In the genomic region with DNA sequence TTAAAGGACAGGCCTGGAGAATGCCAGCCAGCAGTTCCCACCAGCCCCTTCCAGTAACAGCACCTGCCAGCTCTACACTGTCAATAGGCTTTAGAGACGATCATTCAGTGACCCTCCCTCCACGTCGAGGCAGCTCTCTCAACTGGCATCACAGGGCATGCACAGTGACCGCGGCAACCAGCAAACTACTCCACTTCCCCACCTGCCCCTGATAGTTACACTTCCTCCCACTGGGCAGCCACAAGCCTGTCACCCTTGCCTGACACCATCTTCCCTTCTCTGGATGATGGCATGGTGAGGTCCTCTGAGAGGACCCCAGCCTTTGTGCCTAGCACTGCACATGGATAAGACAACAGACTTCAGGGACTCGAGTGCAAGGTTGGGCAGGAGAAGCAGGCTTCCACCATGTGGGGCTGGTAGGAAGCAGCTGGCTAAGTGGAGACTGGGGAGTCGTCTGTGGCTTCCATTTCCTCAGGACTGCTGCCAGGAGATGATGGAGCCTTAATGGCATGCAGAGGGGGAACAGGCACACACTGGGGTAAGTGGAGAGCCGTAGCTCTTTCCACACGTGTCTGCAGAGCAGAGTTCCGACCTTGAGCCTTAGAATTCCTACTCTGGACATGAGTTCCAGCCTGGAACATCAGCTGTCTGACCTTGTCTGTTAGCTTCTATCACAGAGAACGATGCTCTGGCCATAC, we compare ENCODE assay signal across 10 mouse cellular contexts. TPM values are rescaled to one million over a fixed set of nuclear protein-coding genes. Genes with fewer than 3 reads are reported as not detected.
DNase-seq lines count a peak whose midpoint lies in the region; ATAC-seq lines count a peak whose summit lies in the region.
"Had no signal": no experiment of that assay in that cellular context is flagged by ENCODE, and none has a peak within 500 bp of the region (broad histone marks: within the 10 kb centered on the region; RNA-seq: fewer than 3 reads in every experiment).

No protein-coding gene starts in this region.

- 30% methylated on average over 11 of the region's 11 CpGs for WGBS in heart, embryonic 16.5 days
- 64% methylated on average over 11 of the region's 11 CpGs for WGBS in forebrain, embryonic 14.5 days

- H3K4me2 ChIP-seq in heart, embryonic 16.5 days (ENCODE audit: low read depth, low read length): no peak overlapping the region; the same call in 1 of the 2 replicates
- H3K4me2 ChIP-seq in forebrain, embryonic 14.5 days (ENCODE audit: low read length): no peak overlapping the region

- peak overlapping the region; percentile 13; the same call in 1 of the 2 replicates for H3K9ac ChIP-seq in heart, embryonic 16.5 days (ENCODE audit: low read length)
- no peak overlapping the region for H3K9ac ChIP-seq in forebrain, embryonic 14.5 days (ENCODE audit: low read length)

- no peaks in the 10 kb centered on the region for H3K36me3 ChIP-seq in heart, embryonic 16.5 days (ENCODE audit: control insufficient read depth, insufficient read depth)
- H3K36me3 ChIP-seq in forebrain, embryonic 14.5 days (ENCODE audit: control insufficient read depth, insufficient read depth, low read length): no peaks in the 10 kb centered on the region

- H3K27ac ChIP-seq in heart, embryonic 16.5 days (ENCODE audit: low read length): peak overlapping the region; percentile 51
- H3K27ac ChIP-seq in forebrain, embryonic 14.5 days (ENCODE audit: low read depth, low read length): no peak overlapping the region

- no peaks in the 10 kb centered on the region for H3K27me3 ChIP-seq in heart, embryonic 16.5 days (ENCODE audit: control insufficient read depth, insufficient read depth, low read length)
- H3K27me3 ChIP-seq in forebrain, embryonic 14.5 days (replicated peaks; ENCODE audit: control insufficient read depth, insufficient read depth, low read length): no peaks in the 10 kb centered on the region

- intact Hi-C loops in left cerebral cortex, postnatal 4 days (cut with DNase I): no loop called here

- H3K9me3 ChIP-seq in heart, embryonic 16.5 days (replicated peaks; ENCODE audit: control insufficient read depth, low read length): no peaks in the 10 kb centered on the region; the same call in 1 of the 2 replicates
- no peaks in the 10 kb centered on the region for H3K9me3 ChIP-seq in forebrain, embryonic 14.5 days (replicated peaks; ENCODE audit: control insufficient read depth, low read length)

- DNase-seq in frontal cortex, postnatal 10 days (ENCODE audit: low spot score in 2 of 2): no peak
- peak; percentile 53 for DNase-seq in adrenal gland, postnatal 14 days
- peak; percentile 61 to 66 for DNase-seq in lung, postnatal 4 days
- DNase-seq in left cerebral cortex, postnatal 4 days: no peak
- DNase-seq in forebrain, embryonic 14.5 days (ENCODE audit: low spot score): no peak
- DNase-seq in frontal cortex, adult 2 months (ENCODE audit: extremely low spot score in 1 of 2, low spot score in 1 of 2): no peak
- DNase-seq: cerebellum, postnatal 14 days; layer of hippocampus, postnatal 36 days had no signal

- H3K4me1 ChIP-seq in heart, embryonic 16.5 days (ENCODE audit: control insufficient read depth, insufficient read depth, low read length): peaks cover 16% of the 10 kb centered on the region
- H3K4me1 ChIP-seq in forebrain, embryonic 14.5 days (ENCODE audit: control insufficient read depth, insufficient read depth, low read length): no peaks in the 10 kb centered on the region

- ATAC-seq in frontal cortex, adult (ENCODE audit: low TSS enrichment): peak; percentile 56
- peak; percentile 78 for ATAC-seq in heart, embryonic 16.5 days (replicated peaks; ENCODE audit: extremely low read depth, insufficient read depth, low FRiP score)
- ATAC-seq in forebrain, embryonic 14.5 days: no peak

- H3K4me3 ChIP-seq in heart, embryonic 16.5 days (ENCODE audit: low read length): no peak overlapping the region
- no peak overlapping the region for H3K4me3 ChIP-seq in forebrain, embryonic 14.5 days (ENCODE audit: low read depth, low read length)

RNA-seq across cellular contexts. Expression of a gene that starts 22.3 kb away (rescaled TPM):
- total RNA-seq in adrenal gland, postnatal 14 days (2021): 16.4 and 22.1 TPM in 2 replicates
- 0.43 and 0.45 TPM in 2 replicates for polyA plus RNA-seq in heart, embryonic 16.5 days (2015; fragmentation: Nextera tagmentation; extraction: Ambion mirVana)
- total RNA-seq in left cerebral cortex, postnatal 4 days (2021): 10 to 100 TPM; 46.5 to 50.9 TPM
- 1.6 and 2.1 TPM in 2 replicates for polyA plus RNA-seq in forebrain, embryonic 14.5 days (2014; fragmentation: Nextera tagmentation; extraction: Ambion mirVana)
- polyA plus RNA-seq in frontal cortex, adult 2 months (2012; rRNA removed): 58.2 and 58.9 TPM in 2 replicates

Comparison
In these comparisons a context has a peak if more than half of its experiments do, and no peak if none do; other contexts are left out.
1. DNase-seq: peak in adrenal gland, postnatal 14 days (single experiment) and lung, postnatal 4 days (2 of 2); none in frontal cortex, postnatal 10 days (0 of 2), left cerebral cortex, postnatal 4 days (single experiment), forebrain, embryonic 14.5 days (single experiment) and frontal cortex, adult 2 months (0 of 2).
2. RNA of a gene that starts 22.3 kb away (polyA plus RNA-seq): 58.2 to 58.9 TPM in frontal cortex, adult 2 months; 1.6 to 2.1 TPM in forebrain, embryonic 14.5 days and 0.43 to 0.45 TPM in heart, embryonic 16.5 days; every median in the first group is over 10 times any median in the second.